Mouse (Mus musculus): ENCODE data around the gene Gm773. TPM values are rescaled to one million over a fixed set of nuclear protein-coding genes. Genes with fewer than 3 reads are reported as not detected.
"Not testable (repeated sequence)": the region's sequence is repeated elsewhere in the genome, so short reads cannot be mapped to it uniquely, and the experiment has no call there.

Gm773 gene
- not detected for total RNA-seq (2021)
- long read RNA-seq, experiment 1, result 0 reads
- long read RNA-seq, experiment 2, result 0 reads

DNA sequence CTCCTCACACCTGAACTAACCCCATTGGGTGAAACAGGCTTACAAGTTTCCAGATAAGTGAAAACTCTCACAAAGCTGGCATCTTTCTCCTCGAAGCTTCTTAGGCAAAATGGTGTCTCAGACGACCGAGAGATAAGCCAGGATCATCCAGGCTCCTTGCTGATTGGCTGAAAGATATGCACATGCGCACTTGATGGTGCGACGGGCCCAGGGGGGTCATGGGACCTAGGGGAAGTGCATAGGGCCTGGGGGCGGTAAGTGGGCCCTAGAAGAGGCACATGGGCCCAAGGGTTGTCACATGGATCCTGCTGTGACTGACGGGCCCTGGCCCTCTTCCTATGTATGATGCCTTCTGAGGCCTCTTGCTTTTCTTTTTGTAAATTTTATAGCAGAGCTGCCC, at the start of gene Gm773:
Gene Gm773, minus strand, starts transcription at position 111 of the 400 bp plus-strand sequence.
- DNase-seq, result no peak

GRCm38 (mm10) chrX:56186449-56186848, 26.2 kb downstream of the Gm773 start:
- DNase-seq, result not testable (repeated sequence)

- DNase-seq, result no peak
These were observed 61.3 kb downstream of the Gm773 start for GRCm38 (mm10) chrX:56151396-56151795.

Other genes starting within 250 kb of the Gm773 start
- not detected for gene 3830403N18Rik, start 76.3 kb downstream of the Gm773 start, total RNA-seq (2021)
- gene Zfp449, start 133.5 kb upstream of the Gm773 start, total RNA-seq (2021), result 1 to 10 TPM; 2.8 to 3.8 TPM
- gene Smim10l2a, start 161.7 kb upstream of the Gm773 start, total RNA-seq (2021), result under 1 TPM; 0.40 to 0.83 TPM
- not detected for gene Gm2174, start 235.1 kb upstream of the Gm773 start, total RNA-seq (2021)
- gene Ints6l, start 242.0 kb upstream of the Gm773 start, total RNA-seq (2021), result 10 to 100 TPM; 22.9 to 25.5 TPM